In the genomic region with DNA sequence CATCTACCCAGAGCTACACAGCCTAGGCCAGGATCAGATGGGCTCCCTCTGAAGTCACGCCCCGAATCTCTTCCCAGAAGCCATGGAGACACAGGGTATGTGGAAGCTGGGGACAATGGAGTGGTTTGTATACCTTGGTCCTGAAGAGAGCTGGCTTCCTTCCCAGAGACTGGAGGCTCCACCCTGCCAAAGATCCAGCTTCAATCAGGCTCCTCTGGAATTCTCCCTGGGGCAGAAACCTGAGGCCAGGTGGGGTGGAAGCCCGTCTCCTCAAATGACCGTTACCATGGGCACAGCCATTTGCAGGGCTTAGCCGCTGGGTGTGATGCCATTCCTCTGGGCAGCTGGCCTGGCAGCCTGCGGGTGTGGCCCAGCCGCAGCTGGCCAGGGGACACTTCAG, we compare ENCODE assay signal across 14 mouse cellular contexts. TPM values are rescaled to one million over a fixed set of nuclear protein-coding genes. Genes with fewer than 3 reads are reported as not detected.
DNase-seq lines count a peak whose midpoint lies in the region; ATAC-seq and TF ChIP-seq lines count a peak whose summit lies in the region.
"Had no signal": no experiment of that assay in that cellular context is flagged by ENCODE, and none has a peak within 500 bp of the region (broad histone marks: within the 10 kb centered on the region; RNA-seq: fewer than 3 reads in every experiment).

No protein-coding gene starts in this region.

- no peaks in the 10 kb centered on the region for H3K36me3 ChIP-seq in neural tube, embryonic 14.5 days (ENCODE audit: control insufficient read depth, insufficient read depth, low read length)
- peaks cover 4% of the 10 kb centered on the region; the same call in 1 of the 2 replicates for H3K36me3 ChIP-seq in neural tube, embryonic 15.5 days
- H3K36me3 ChIP-seq: forebrain, embryonic 10.5 days had no signal

- H3K4me2 ChIP-seq in neural tube, embryonic 14.5 days (ENCODE audit: low read depth, low read length), result no peak overlapping the region
- no peak overlapping the region for H3K4me2 ChIP-seq in neural tube, embryonic 15.5 days
- H3K4me2 ChIP-seq: heart, embryonic 13.5 days had no signal

- no peak for TF ChIP-seq POLR2A in lung, adult 2 months (IDR thresholded peaks at IDR 0.05; ENCODE audit: borderline replicate concordance, extremely low read depth, low read depth, low read length)

- H3K9me3 ChIP-seq in neural tube, embryonic 14.5 days (ENCODE audit: control insufficient read depth, low read length), result no peaks in the 10 kb centered on the region
- no peaks in the 10 kb centered on the region for H3K9me3 ChIP-seq in neural tube, embryonic 15.5 days (replicated peaks)
- H3K9me3 ChIP-seq: forebrain, embryonic 10.5 days; heart, embryonic 13.5 days had no signal

- H3K27me3 ChIP-seq in neural tube, embryonic 14.5 days (ENCODE audit: control insufficient read depth, insufficient read depth, low read length), result no peaks in the 10 kb centered on the region
- peaks cover 2% of the 10 kb centered on the region for H3K27me3 ChIP-seq in neural tube, embryonic 15.5 days (replicated peaks)

- 74% methylated on average over 7 of the region's 7 CpGs for WGBS in neural tube, embryonic 14.5 days
- 65% methylated on average over 7 of the region's 7 CpGs for WGBS in neural tube, embryonic 15.5 days
- 49% methylated on average over 7 of the region's 7 CpGs for WGBS in lung, adult 2 months

- no peak overlapping the region for H3K9ac ChIP-seq in neural tube, embryonic 14.5 days (replicated peaks; ENCODE audit: low read depth, low read length)
- no peak overlapping the region for H3K9ac ChIP-seq in neural tube, embryonic 15.5 days (replicated peaks)
- H3K9ac ChIP-seq: heart, embryonic 13.5 days had no signal

- H3K4me3 ChIP-seq in neural tube, embryonic 14.5 days (ENCODE audit: low read depth, low read length), result no peak overlapping the region
- H3K4me3 ChIP-seq in neural tube, embryonic 15.5 days (replicated peaks), result no peak overlapping the region
- H3K4me3 ChIP-seq in lung, adult 2 months (replicated peaks; ENCODE audit: extremely low read depth, low read depth, low read length), result no peak overlapping the region
- H3K4me3 ChIP-seq: forebrain, embryonic 10.5 days; heart, embryonic 13.5 days had no signal

- TF ChIP-seq CTCF in lung, adult 2 months (IDR thresholded peaks at IDR 0.05; ENCODE audit: insufficient read depth, low read length), result no peak

- ATAC-seq in neural tube, embryonic 14.5 days (ENCODE audit: low read depth), result peak; percentile 26; the same call in 1 of the 2 replicates
- no peak for ATAC-seq in neural tube, embryonic 15.5 days (ENCODE audit: low FRiP score)
- no peak for ATAC-seq in erythroblast, adult 5-6 weeks (replicated peaks; ENCODE audit: low FRiP score, poor library complexity, severe bottlenecking)
- ATAC-seq: inflammation-experienced regulatory T-cells, adult 6 months had no signal

- peak; percentile 45 for DNase-seq in kidney, adult 18-20 months
- peak; percentile 34 for DNase-seq in lung, adult 2 months
- DNase-seq in cerebellum, postnatal 36 days, result no peak
- DNase-seq in heart, adult 8-10 months (ENCODE audit: low spot score), result no peak
- DNase-seq: cerebellum, postnatal 10 days; right cerebral cortex, adult 18-20 months had no signal

- no peak overlapping the region for H3K27ac ChIP-seq in neural tube, embryonic 14.5 days (ENCODE audit: low read depth, low read length)
- no peak overlapping the region for H3K27ac ChIP-seq in neural tube, embryonic 15.5 days (replicated peaks)
- H3K27ac ChIP-seq: forebrain, embryonic 10.5 days; heart, embryonic 13.5 days; macrophage had no signal

- no peaks in the 10 kb centered on the region; the same call in 1 of the 2 replicates for H3K4me1 ChIP-seq in neural tube, embryonic 14.5 days (ENCODE audit: control insufficient read depth, insufficient read depth, low read length)
- peaks cover 10% of the 10 kb centered on the region for H3K4me1 ChIP-seq in neural tube, embryonic 15.5 days
- no peaks in the 10 kb centered on the region for H3K4me1 ChIP-seq in lung, adult 2 months (ENCODE audit: control insufficient read depth, insufficient read depth, low read length)

RNA-seq across cellular contexts. Expression of gene Trpv4, which starts 6.5 kb away (rescaled TPM):
- polyA plus RNA-seq in neural tube, embryonic 14.5 days (2014; fragmentation: Nextera tagmentation; extraction: Ambion mirVana), result 0.39 and 0.59 TPM in 2 replicates
- polyA plus RNA-seq in neural tube, embryonic 15.5 days (2015; fragmentation: Nextera tagmentation; extraction: Ambion mirVana), result 1.4 and 1.6 TPM in 2 replicates
- polyA plus RNA-seq in lung, adult 2 months (2012; rRNA removed), result 8.8 and 10.1 TPM in 2 replicates
- 0.42 TPM in 1 of 2 replicates, not detected in the other for total RNA-seq in erythroblast, adult 5-6 weeks (2015; ENCODE audit: low replicate concordance)
- total RNA-seq in erythroblast, adult 5-6 weeks (2017; ENCODE audit: low replicate concordance), result not detected in 2 replicates
- 1 to 10 TPM; 3.2 to 6.5 (median 4.9) TPM for total RNA-seq in heart, adult 8-10 months (2022)
- total RNA-seq: MEL had no signal

RNA-seq across cellular contexts. Expression of gene Gltp, which starts 26.0 kb away (rescaled TPM):
- 26.9 and 30.8 TPM in 2 replicates for polyA plus RNA-seq in neural tube, embryonic 14.5 days (2014; fragmentation: Nextera tagmentation; extraction: Ambion mirVana)
- polyA plus RNA-seq in neural tube, embryonic 15.5 days (2015; fragmentation: Nextera tagmentation; extraction: Ambion mirVana), result 39.2 and 69.0 TPM in 2 replicates
- polyA plus RNA-seq in lung, adult 2 months (2012; rRNA removed), result 222 and 259 TPM in 2 replicates
- total RNA-seq in erythroblast, adult 5-6 weeks (2015; ENCODE audit: low replicate concordance), result 54.8 and 68.4 TPM in 2 replicates
- total RNA-seq in erythroblast, adult 5-6 weeks (2017; ENCODE audit: low replicate concordance), result 13.0 and 31.2 TPM in 2 replicates
- 10 to 100 TPM; 18.4 to 19.2 (median 18.5) TPM for total RNA-seq in heart, adult 8-10 months (2022)

RNA-seq across cellular contexts. Expression of gene Tchp, which starts 42.8 kb away (rescaled TPM):
- 15.2 and 16.2 TPM in 2 replicates for polyA plus RNA-seq in neural tube, embryonic 14.5 days (2014; fragmentation: Nextera tagmentation; extraction: Ambion mirVana)
- 14.1 and 15.6 TPM in 2 replicates for polyA plus RNA-seq in neural tube, embryonic 15.5 days (2015; fragmentation: Nextera tagmentation; extraction: Ambion mirVana)
- 12.2 and 17.3 TPM in 2 replicates for polyA plus RNA-seq in lung, adult 2 months (2012; rRNA removed)
- total RNA-seq in erythroblast, adult 5-6 weeks (2015; ENCODE audit: low replicate concordance), result 1.2 and 4.4 TPM in 2 replicates
- 2.0 and 4.5 TPM in 2 replicates for total RNA-seq in erythroblast, adult 5-6 weeks (2017; ENCODE audit: low replicate concordance)
- 1 to 10 TPM; 4.2 to 5.0 (median 4.9) TPM for total RNA-seq in heart, adult 8-10 months (2022)

Comparison
In these comparisons a context has a peak if more than half of its experiments do, and no peak if none do; other contexts are left out.
1. DNase-seq: peak in kidney, adult 18-20 months (single experiment) and lung, adult 2 months (single experiment); none in cerebellum, postnatal 36 days (0 of 2) and heart, adult 8-10 months (single experiment).